Mouse (Mus musculus): ENCODE results near the gene 1700022I11Rik. TPM values are rescaled to one million over a fixed set of nuclear protein-coding genes. Genes with fewer than 3 reads are reported as not detected.

The 1700022I11Rik gene
- polyA plus RNA-seq, 1 experiment from 2014 or later: 0.24 TPM

GRCm38 (mm10) chr4:42945952-42946351, 23.5 kb upstream of the 1700022I11Rik start:
- Histone ChIP-seq H3K36me3 (ENCODE audit: inconsistent target) (no peaks in the 10 kb centered on the region), H3K4me3 (ENCODE audit: inconsistent target) (no peak overlapping the region), H3K79me2 (ENCODE audit: inconsistent target) (no peaks in the 10 kb centered on the region), H3K27ac (no peak overlapping the region)
- WGBS (ENCODE audit: missing documents): 5% methylated on average over 5 of the region's 5 CpGs

- H3K4me3 ChIP-seq (ENCODE audit: inconsistent target): no peak overlapping the region
- H3K36me3 ChIP-seq (ENCODE audit: inconsistent target): no peaks in the 10 kb centered on the region
- no peak overlapping the region for H3K27ac ChIP-seq
- 50% methylated on average over 10 of the region's 10 CpGs for WGBS (ENCODE audit: missing documents)
- H3K79me2 ChIP-seq (ENCODE audit: inconsistent target): no peaks in the 10 kb centered on the region
Measured at GRCm38 (mm10) chr4:42946733-42947290, 22.6 kb upstream of the 1700022I11Rik start.

DNA sequence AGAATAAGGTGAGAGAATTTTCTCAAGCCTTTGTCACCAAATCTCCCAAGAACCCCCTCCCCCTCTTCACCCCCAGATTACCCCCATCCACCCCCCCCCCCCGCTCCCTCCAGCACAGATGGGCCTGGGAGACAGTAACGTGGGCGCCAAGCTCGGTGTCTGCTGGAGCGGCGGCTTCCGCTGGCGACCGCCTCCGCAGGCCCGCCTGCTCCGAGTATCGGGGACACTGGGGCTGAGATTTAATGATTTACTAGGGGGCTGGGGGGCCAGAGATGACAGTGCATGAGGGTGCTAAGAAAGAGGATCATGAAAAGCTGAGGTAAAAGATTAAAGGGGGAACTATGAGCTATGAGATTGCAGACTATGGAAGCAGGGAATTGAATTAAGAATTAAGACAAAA, 20.9 kb upstream of the 1700022I11Rik start:
- no peak overlapping the region for H3K27ac ChIP-seq
- WGBS (ENCODE audit: missing documents): 70% methylated on average over 12 of the region's 13 CpGs
- no peak overlapping the region for H3K4me3 ChIP-seq (ENCODE audit: inconsistent target)
- H3K79me2 ChIP-seq (ENCODE audit: inconsistent target): no peaks in the 10 kb centered on the region
- no peaks in the 10 kb centered on the region for H3K36me3 ChIP-seq (ENCODE audit: inconsistent target)

GRCm38 (mm10) chr4:42949051-42949675, 20.2 kb upstream of the 1700022I11Rik start:
- Histone ChIP-seq H3K79me2 (ENCODE audit: inconsistent target) (no peaks in the 10 kb centered on the region), H3K4me3 (ENCODE audit: inconsistent target) (peak overlapping the region; percentile 12; the same call in 1 of the 2 replicates), H3K27ac (no peak overlapping the region), H3K36me3 (ENCODE audit: inconsistent target) (no peaks in the 10 kb centered on the region)
- WGBS (ENCODE audit: missing documents): 10% methylated on average over 14 of the region's 14 CpGs

- WGBS (ENCODE audit: missing documents): under 1% methylated on average over 34 of the region's 39 CpGs
- peak within 1 kb of the TSS; percentile 32 for H3K4me3 ChIP-seq (ENCODE audit: inconsistent target)
- peak within 1 kb of the TSS; percentile 63 for H3K27ac ChIP-seq
- no peaks in the 10 kb centered on the region for H3K36me3 ChIP-seq (ENCODE audit: inconsistent target)
- H3K79me2 ChIP-seq (ENCODE audit: inconsistent target): no peaks in the 10 kb centered on the region
Measured at GRCm38 (mm10) chr4:42949676-42950051, 19.7 kb upstream of the 1700022I11Rik start, which contains the start of gene Dnajb5. Gene Dnajb5 (plus strand): TSS chr4:42949814.

DNA sequence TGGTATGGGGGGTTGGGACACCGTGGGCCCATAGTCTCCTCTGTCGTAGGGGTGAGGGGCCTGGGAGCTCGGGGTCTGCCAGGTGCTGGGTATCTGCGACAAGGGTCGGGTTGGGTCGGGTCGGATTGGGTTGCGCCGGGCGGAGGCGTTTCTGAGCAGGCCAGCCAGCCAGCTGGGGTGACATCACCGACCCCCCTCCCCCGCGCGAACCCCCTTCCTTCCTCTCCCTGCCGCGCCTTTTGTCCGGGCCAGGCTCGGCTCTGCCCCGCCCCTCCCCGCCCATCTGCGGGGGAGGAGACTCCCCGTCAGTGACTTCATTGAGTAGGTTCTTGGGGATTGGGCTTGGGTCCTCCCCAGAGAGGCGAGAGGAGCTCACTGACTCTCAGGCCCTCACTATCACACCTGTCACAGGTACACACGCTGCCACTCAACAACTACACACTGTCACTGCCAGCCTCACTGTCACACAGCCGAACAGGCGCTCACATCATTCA, 19.3 kb upstream of the 1700022I11Rik start:
- WGBS (ENCODE audit: missing documents): 7% methylated on average over 16 of the region's 27 CpGs
- Histone ChIP-seq H3K27ac (peak overlapping the region; percentile 63), H3K4me3 (ENCODE audit: inconsistent target) (peak overlapping the region; percentile 32), H3K36me3 (ENCODE audit: inconsistent target) (no peaks in the 10 kb centered on the region), H3K79me2 (ENCODE audit: inconsistent target) (no peaks in the 10 kb centered on the region)

GRCm38 (mm10) chr4:42951206-42952195, 17.9 kb upstream of the 1700022I11Rik start:
- 66% methylated on average over 11 of the region's 11 CpGs for WGBS (ENCODE audit: missing documents)

GRCm38 (mm10) chr4:42952563-42952962, 16.8 kb upstream of the 1700022I11Rik start:
- Histone ChIP-seq H3K27ac (no peak overlapping the region), H3K79me2 (ENCODE audit: inconsistent target) (no peaks in the 10 kb centered on the region), H3K36me3 (ENCODE audit: inconsistent target) (peaks cover 10% of the 10 kb centered on the region; the same call in 1 of the 2 replicates), H3K4me3 (ENCODE audit: inconsistent target) (no peak overlapping the region)
- WGBS (ENCODE audit: missing documents): 96% methylated on average over 7 of the region's 7 CpGs

More at GRCm38 (mm10) chr4:42951206-42952195, 17.9 kb upstream of the 1700022I11Rik start:
- Histone ChIP-seq H3K27ac (no peak overlapping the region), H3K4me3 (ENCODE audit: inconsistent target) (no peak overlapping the region), H3K36me3 (ENCODE audit: inconsistent target) (no peaks in the 10 kb centered on the region), H3K79me2 (ENCODE audit: inconsistent target) (no peaks in the 10 kb centered on the region)

- 83% methylated on average over 8 of the region's 10 CpGs for WGBS (ENCODE audit: missing documents)
- no peak overlapping the region for H3K4me3 ChIP-seq (ENCODE audit: inconsistent target)
- H3K79me2 ChIP-seq (ENCODE audit: inconsistent target): no peaks in the 10 kb centered on the region
- no peak overlapping the region for H3K27ac ChIP-seq
- H3K36me3 ChIP-seq (ENCODE audit: inconsistent target): peaks cover 14% of the 10 kb centered on the region; the same call in 1 of the 2 replicates
Measured at GRCm38 (mm10) chr4:42953435-42954094, 15.8 kb upstream of the 1700022I11Rik start.

DNA sequence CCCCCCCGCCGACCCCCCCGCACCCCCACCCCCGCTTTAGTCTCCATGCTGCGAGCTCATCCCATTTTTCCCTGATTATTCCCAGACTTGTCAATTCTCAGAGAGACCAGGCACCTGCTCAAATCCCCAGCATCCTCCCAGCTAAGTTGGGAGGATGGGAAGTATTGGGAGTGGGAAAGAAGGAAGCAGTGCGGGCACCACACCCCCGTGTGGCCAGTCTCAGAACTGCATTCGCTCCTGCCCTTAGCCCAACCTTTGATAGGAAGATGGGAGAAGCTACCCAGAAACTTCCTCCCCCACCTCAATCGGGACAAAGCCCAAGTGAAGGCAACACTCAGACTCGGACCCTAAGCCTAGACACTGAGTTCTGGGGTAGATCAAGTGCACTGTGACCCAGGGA, 15.1 kb upstream of the 1700022I11Rik start:
- 29% methylated on average over 10 of the region's 10 CpGs for WGBS (ENCODE audit: missing documents)
- no peak overlapping the region for H3K27ac ChIP-seq
- no peaks in the 10 kb centered on the region for H3K79me2 ChIP-seq (ENCODE audit: inconsistent target)
- no peak overlapping the region for H3K4me3 ChIP-seq (ENCODE audit: inconsistent target)
- peaks cover 14% of the 10 kb centered on the region; the same call in 1 of the 2 replicates for H3K36me3 ChIP-seq (ENCODE audit: inconsistent target)

- no peaks in the 10 kb centered on the region for H3K79me2 ChIP-seq (ENCODE audit: inconsistent target)
- H3K4me3 ChIP-seq (ENCODE audit: inconsistent target): no peak overlapping the region
- H3K27ac ChIP-seq: no peak overlapping the region
- H3K36me3 ChIP-seq (ENCODE audit: inconsistent target): peaks cover 14% of the 10 kb centered on the region; the same call in 1 of the 2 replicates
- WGBS (ENCODE audit: missing documents): 97% methylated on average over 3 of the region's 3 CpGs
Measured at GRCm38 (mm10) chr4:42955200-42955599, 14.2 kb upstream of the 1700022I11Rik start.

DNA sequence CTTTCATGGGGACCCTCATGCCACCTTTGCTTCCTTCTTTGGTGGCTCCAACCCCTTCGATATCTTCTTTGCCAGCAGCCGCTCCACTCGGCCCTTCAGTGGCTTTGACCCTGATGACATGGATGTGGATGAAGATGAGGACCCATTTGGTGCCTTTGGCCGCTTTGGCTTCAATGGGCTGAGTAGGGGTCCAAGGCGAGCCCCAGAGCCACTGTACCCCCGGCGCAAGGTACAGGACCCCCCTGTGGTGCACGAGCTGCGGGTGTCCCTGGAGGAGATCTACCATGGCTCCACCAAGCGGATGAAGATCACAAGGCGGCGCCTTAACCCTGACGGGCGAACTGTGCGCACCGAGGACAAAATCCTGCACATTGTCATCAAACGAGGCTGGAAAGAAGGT, 12.8 kb upstream of the 1700022I11Rik start:
- WGBS (ENCODE audit: missing documents): 94% methylated on average over 17 of the region's 17 CpGs
- no peak overlapping the region for H3K27ac ChIP-seq
- H3K36me3 ChIP-seq (ENCODE audit: inconsistent target): peaks cover 14% of the 10 kb centered on the region; the same call in 1 of the 2 replicates
- H3K4me3 ChIP-seq (ENCODE audit: inconsistent target): no peak overlapping the region
- H3K79me2 ChIP-seq (ENCODE audit: inconsistent target): no peaks in the 10 kb centered on the region

DNA sequence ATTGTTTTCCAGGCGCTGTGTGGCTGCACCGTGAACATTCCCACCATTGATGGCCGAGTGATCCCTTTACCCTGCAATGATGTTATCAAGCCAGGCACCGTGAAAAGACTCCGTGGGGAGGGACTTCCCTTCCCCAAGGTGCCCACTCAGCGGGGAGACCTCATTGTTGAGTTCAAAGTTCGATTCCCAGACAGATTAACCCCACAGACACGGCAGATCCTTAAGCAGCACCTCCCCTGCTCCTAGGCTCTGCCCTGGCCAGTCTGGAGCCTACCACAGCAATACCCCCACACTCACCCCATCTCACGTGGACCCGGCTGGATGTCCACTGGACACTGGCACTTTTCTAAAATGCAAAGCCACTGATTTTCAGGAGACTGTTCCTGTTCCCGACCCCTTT, 12.1 kb upstream of the 1700022I11Rik start:
- Histone ChIP-seq H3K36me3 (ENCODE audit: inconsistent target) (peaks cover 14% of the 10 kb centered on the region; the same call in 1 of the 2 replicates), H3K4me3 (ENCODE audit: inconsistent target) (no peak overlapping the region), H3K27ac (no peak overlapping the region), H3K79me2 (ENCODE audit: inconsistent target) (no peaks in the 10 kb centered on the region)
- WGBS (ENCODE audit: missing documents): 92% methylated on average over 11 of the region's 11 CpGs

GRCm38 (mm10) chr4:42957979-42958378, 11.4 kb upstream of the 1700022I11Rik start:
- H3K27ac ChIP-seq: no peak overlapping the region
- no peaks in the 10 kb centered on the region for H3K79me2 ChIP-seq (ENCODE audit: inconsistent target)
- WGBS (ENCODE audit: missing documents): 94% methylated on average over 8 of the region's 8 CpGs
- no peak overlapping the region for H3K4me3 ChIP-seq (ENCODE audit: inconsistent target)
- H3K36me3 ChIP-seq (ENCODE audit: inconsistent target): peaks cover 14% of the 10 kb centered on the region; the same call in 1 of the 2 replicates
